Mouse (Mus musculus): ENCODE data around the gene Cdc42bpb. TPM values are rescaled to one million over a fixed set of nuclear protein-coding genes. Genes with fewer than 3 reads are reported as not detected.

Gene Cdc42bpb
- total RNA-seq, 1 experiment from 2014 or later: 2.4 TPM

- ATAC-seq (replicated peaks; ENCODE audit: low read depth, poor library complexity, severe bottlenecking): no peak
These were observed 73.7 kb downstream of the Cdc42bpb start for GRCm38 (mm10) chr12:111303702-111304337.

- ATAC-seq (replicated peaks; ENCODE audit: low read depth, poor library complexity, severe bottlenecking): peak; percentile 73
These were observed 75.5 kb downstream of the Cdc42bpb start for GRCm38 (mm10) chr12:111302018-111302345.

- no peak for ATAC-seq (replicated peaks; ENCODE audit: low read depth, poor library complexity, severe bottlenecking)
These were observed 76.0 kb downstream of the Cdc42bpb start for GRCm38 (mm10) chr12:111301322-111302017.

GRCm38 (mm10) chr12:111293025-111293424 lies 84.5 kb downstream of the Cdc42bpb start:
- no peak for ATAC-seq (replicated peaks; ENCODE audit: low read depth, poor library complexity, severe bottlenecking)

GRCm38 (mm10) chr12:111284532-111284931 lies 93.0 kb downstream of the Cdc42bpb start:
- ATAC-seq (replicated peaks; ENCODE audit: low read depth, poor library complexity, severe bottlenecking): no peak

- 0 out of 2 replicates have a peak, but pooled peaks have one; percentile 18 for ATAC-seq (replicated peaks; ENCODE audit: low read depth, poor library complexity, severe bottlenecking)
These were observed 93.9 kb downstream of the Cdc42bpb start for GRCm38 (mm10) chr12:111283573-111283972.

GRCm38 (mm10) chr12:111276371-111276770 lies 101.1 kb downstream of the Cdc42bpb start:
- ATAC-seq (replicated peaks; ENCODE audit: low read depth, poor library complexity, severe bottlenecking): no peak

- ATAC-seq (replicated peaks; ENCODE audit: low read depth, poor library complexity, severe bottlenecking): no peak
These were observed 102.2 kb downstream of the Cdc42bpb start for GRCm38 (mm10) chr12:111275150-111275841.

- no peak for ATAC-seq (replicated peaks; ENCODE audit: low read depth, poor library complexity, severe bottlenecking)
These were observed 102.9 kb downstream of the Cdc42bpb start for GRCm38 (mm10) chr12:111274447-111275149.

GRCm38 (mm10) chr12:111274006-111274405 lies 103.5 kb downstream of the Cdc42bpb start:
- ATAC-seq (replicated peaks; ENCODE audit: low read depth, poor library complexity, severe bottlenecking): no peak

GRCm38 (mm10) chr12:111272420-111272819 lies 105.1 kb downstream of the Cdc42bpb start:
- ATAC-seq (replicated peaks; ENCODE audit: low read depth, poor library complexity, severe bottlenecking): peak; percentile 59

- no peak for ATAC-seq (replicated peaks; ENCODE audit: low read depth, poor library complexity, severe bottlenecking)
These were observed 105.6 kb downstream of the Cdc42bpb start for GRCm38 (mm10) chr12:111271966-111272365.

GRCm38 (mm10) chr12:111271406-111271805 lies 106.1 kb downstream of the Cdc42bpb start:
- no peak for ATAC-seq (replicated peaks; ENCODE audit: low read depth, poor library complexity, severe bottlenecking)

GRCm38 (mm10) chr12:111270629-111271277 lies 106.8 kb downstream of the Cdc42bpb start, which contains the start of gene Amn:
Amn (plus strand) TSS chr12:111271095.
- no peak for ATAC-seq (replicated peaks; ENCODE audit: low read depth, poor library complexity, severe bottlenecking)

- ATAC-seq (replicated peaks; ENCODE audit: low read depth, poor library complexity, severe bottlenecking): no peak; the same call in 1 of the 2 replicates
These were observed 109.7 kb downstream of the Cdc42bpb start for GRCm38 (mm10) chr12:111267673-111268325.

- no peak for ATAC-seq (replicated peaks; ENCODE audit: low read depth, poor library complexity, severe bottlenecking)
These were observed 110.9 kb downstream of the Cdc42bpb start for GRCm38 (mm10) chr12:111266592-111266991.

- no peak for ATAC-seq (replicated peaks; ENCODE audit: low read depth, poor library complexity, severe bottlenecking)
These were observed 112.3 kb downstream of the Cdc42bpb start for GRCm38 (mm10) chr12:111265212-111265611.

- ATAC-seq (replicated peaks; ENCODE audit: low read depth, poor library complexity, severe bottlenecking): no peak
These were observed 113.9 kb downstream of the Cdc42bpb start for GRCm38 (mm10) chr12:111263650-111264049.

- no peak for ATAC-seq (replicated peaks; ENCODE audit: low read depth, poor library complexity, severe bottlenecking)
These were observed 126.3 kb downstream of the Cdc42bpb start for GRCm38 (mm10) chr12:111251227-111251626.

Measured in common myeloid progenitor, adult 5-6 weeks (primary cell).